Mouse (Mus musculus): Measurements from ENCODE around the gene Kmt2e. TPM values are rescaled to one million over a fixed set of nuclear protein-coding genes. Genes with fewer than 3 reads are reported as not detected.

Gene Kmt2e
- total and polyA plus RNA-seq, 2 experiments from 2014 or later, result 61.7 to 149 TPM

DNA sequence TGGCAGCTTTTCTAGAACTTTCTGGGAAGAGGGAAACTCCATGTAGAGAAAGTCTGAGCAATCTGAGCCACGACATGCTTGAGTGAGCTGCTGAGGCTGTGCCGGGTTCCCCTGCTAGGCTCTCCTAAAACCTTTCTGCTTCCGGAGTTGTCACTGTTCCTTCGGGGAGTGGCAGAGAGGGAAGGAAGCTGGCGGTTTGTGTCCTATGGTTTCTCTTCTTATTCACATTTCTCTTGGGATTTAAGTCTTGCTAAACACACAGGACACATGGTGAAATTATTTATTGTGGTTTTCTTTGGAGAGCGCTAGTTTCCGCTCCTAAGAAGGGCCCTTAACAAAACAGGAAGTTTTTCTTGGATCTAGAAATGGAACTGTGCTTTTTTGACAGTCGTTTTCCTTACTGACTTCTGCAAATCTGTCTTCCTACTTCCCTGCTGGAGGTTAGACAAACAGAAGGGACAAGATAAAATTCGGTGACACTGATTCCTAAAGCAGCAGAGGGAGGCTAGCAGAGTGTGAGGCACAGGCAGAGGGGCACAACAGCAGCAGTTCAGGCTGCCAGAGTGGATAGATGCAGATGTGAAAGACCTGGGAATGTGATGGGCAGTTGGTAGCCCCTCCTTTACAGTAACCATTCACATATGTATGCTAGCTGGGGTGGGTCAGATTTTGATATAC, 24.1 kb upstream of the Kmt2e start:
- H3K9ac ChIP-seq, result no peak overlapping the region
- H3K36me3 ChIP-seq (ENCODE audit: insufficient read depth), result no peaks in the 10 kb centered on the region
- ATAC-seq, result no peak
- H3K4me2 ChIP-seq (ENCODE audit: low read depth), result no peak overlapping the region
- H3K9me3 ChIP-seq (ENCODE audit: low read length), result no peaks in the 10 kb centered on the region
- TF ChIP-seq CTCF (IDR thresholded peaks at IDR 0.05; ENCODE audit: low read depth), result no peak
- H3K4me3 ChIP-seq (ENCODE audit: low read depth, low read length), result no peak overlapping the region
- no peaks in the 10 kb centered on the region for H3K27me3 ChIP-seq (ENCODE audit: insufficient read depth, low read length)
- WGBS, result 65% methylated on average over 9 of the region's 9 CpGs
- no peak for DNase-seq
- H3K27ac ChIP-seq (ENCODE audit: low read depth, low read length), result no peak overlapping the region
- peaks cover 20% of the 10 kb centered on the region for H3K4me1 ChIP-seq (ENCODE audit: insufficient read depth)

DNA sequence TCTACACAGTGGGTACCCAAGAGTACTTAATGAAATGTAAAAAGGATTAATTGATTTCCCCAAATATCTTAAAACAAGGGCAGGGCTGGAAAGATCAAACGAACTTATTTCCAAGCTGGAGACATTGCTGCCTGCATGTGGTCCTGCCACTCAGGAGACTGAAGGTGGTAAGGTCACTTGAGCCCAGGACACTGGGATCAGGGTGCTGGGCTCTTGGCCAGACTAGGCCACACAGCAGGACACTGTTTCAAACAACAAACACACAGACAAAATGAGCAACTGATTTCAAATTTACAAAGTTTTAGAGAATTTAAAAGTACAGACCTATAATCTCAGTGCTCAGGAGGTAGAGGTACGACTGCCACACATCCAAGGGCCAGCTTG, 23.5 kb upstream of the Kmt2e start:
- DNase-seq, result no peak
- H3K4me3 ChIP-seq (ENCODE audit: low read depth, low read length), result no peak overlapping the region
- no peaks in the 10 kb centered on the region for H3K9me3 ChIP-seq (ENCODE audit: low read length)
- no peaks in the 10 kb centered on the region for H3K27me3 ChIP-seq (ENCODE audit: insufficient read depth, low read length)
- no peak overlapping the region for H3K4me2 ChIP-seq (ENCODE audit: low read depth)
- ATAC-seq, result no peak
- TF ChIP-seq CTCF (IDR thresholded peaks at IDR 0.05; ENCODE audit: low read depth), result no peak
- H3K36me3 ChIP-seq (ENCODE audit: insufficient read depth), result no peaks in the 10 kb centered on the region
- H3K9ac ChIP-seq, result no peak overlapping the region
- WGBS, result 63% methylated on average over 2 of the region's 2 CpGs
- H3K4me1 ChIP-seq (ENCODE audit: insufficient read depth), result peaks cover 25% of the 10 kb centered on the region
- H3K27ac ChIP-seq (ENCODE audit: low read depth, low read length), result no peak overlapping the region

DNA sequence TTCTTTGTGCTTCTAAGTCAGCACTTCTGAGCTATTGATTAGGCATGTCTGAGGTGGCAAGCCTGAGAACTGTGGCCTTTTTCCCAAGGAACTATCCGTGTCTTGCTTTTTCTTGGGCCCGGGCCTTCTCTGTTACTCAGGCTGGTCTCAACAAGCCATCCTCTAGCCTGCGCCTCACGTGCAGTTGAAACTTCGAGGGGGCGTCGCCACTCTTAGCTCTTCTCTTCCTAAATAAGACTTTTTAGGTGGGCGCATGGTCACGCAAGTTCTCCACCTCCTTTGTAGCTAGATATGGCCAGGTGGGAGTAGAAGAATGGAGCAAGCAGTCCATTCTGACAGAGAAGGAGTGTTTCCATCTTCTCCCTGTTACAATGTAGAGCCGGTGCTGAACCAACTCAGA, 22.6 kb upstream of the Kmt2e start:
- Histone ChIP-seq H3K36me3 (ENCODE audit: insufficient read depth) (no peaks in the 10 kb centered on the region), H3K4me1 (ENCODE audit: insufficient read depth) (peaks cover 25% of the 10 kb centered on the region), H3K4me2 (ENCODE audit: low read depth) (no peak overlapping the region), H3K9me3 (ENCODE audit: low read length) (no peaks in the 10 kb centered on the region), H3K27me3 (ENCODE audit: insufficient read depth, low read length) (no peaks in the 10 kb centered on the region), H3K9ac (no peak overlapping the region), H3K27ac (ENCODE audit: low read depth, low read length) (no peak overlapping the region), H3K4me3 (ENCODE audit: low read depth, low read length) (no peak overlapping the region)
- 91% methylated on average over 10 of the region's 10 CpGs for WGBS
- no peak for DNase-seq
- no peak for TF ChIP-seq CTCF (IDR thresholded peaks at IDR 0.05; ENCODE audit: low read depth)
- ATAC-seq, result no peak

GRCm38 (mm10) chr5:23412247-23412948, 21.8 kb upstream of the Kmt2e start:
- Histone ChIP-seq H3K4me2 (ENCODE audit: low read depth) (no peak overlapping the region), H3K9me3 (ENCODE audit: low read length) (no peaks in the 10 kb centered on the region), H3K4me1 (ENCODE audit: insufficient read depth) (peaks cover 29% of the 10 kb centered on the region), H3K27me3 (ENCODE audit: insufficient read depth, low read length) (no peaks in the 10 kb centered on the region), H3K36me3 (ENCODE audit: insufficient read depth) (no peaks in the 10 kb centered on the region), H3K27ac (ENCODE audit: low read depth, low read length) (0 out of 2 replicates have a peak overlapping the region, but pooled peaks have one; percentile 71), H3K4me3 (ENCODE audit: low read depth, low read length) (no peak overlapping the region), H3K9ac (no peak overlapping the region)
- no peak for ATAC-seq
- TF ChIP-seq CTCF (IDR thresholded peaks at IDR 0.05; ENCODE audit: low read depth), result no peak
- no peak for DNase-seq
- WGBS, result 82% methylated on average over 5 of the region's 5 CpGs

GRCm38 (mm10) chr5:23413058-23413457, 21.2 kb upstream of the Kmt2e start:
- no peaks in the 10 kb centered on the region for H3K36me3 ChIP-seq (ENCODE audit: insufficient read depth)
- WGBS, result 18% methylated on average over 4 of the region's 4 CpGs
- no peaks in the 10 kb centered on the region for H3K9me3 ChIP-seq (ENCODE audit: low read length)
- peak overlapping the region; percentile 71 for H3K27ac ChIP-seq (ENCODE audit: low read depth, low read length)
- TF ChIP-seq CTCF (IDR thresholded peaks at IDR 0.05; ENCODE audit: low read depth), result no peak
- DNase-seq (no peak), ATAC-seq (no peak)
- H3K4me2 ChIP-seq (ENCODE audit: low read depth), result no peak overlapping the region
- no peaks in the 10 kb centered on the region for H3K27me3 ChIP-seq (ENCODE audit: insufficient read depth, low read length)
- no peak overlapping the region for H3K9ac ChIP-seq
- H3K4me1 ChIP-seq (ENCODE audit: insufficient read depth), result peaks cover 35% of the 10 kb centered on the region
- no peak overlapping the region for H3K4me3 ChIP-seq (ENCODE audit: low read depth, low read length)

DNA sequence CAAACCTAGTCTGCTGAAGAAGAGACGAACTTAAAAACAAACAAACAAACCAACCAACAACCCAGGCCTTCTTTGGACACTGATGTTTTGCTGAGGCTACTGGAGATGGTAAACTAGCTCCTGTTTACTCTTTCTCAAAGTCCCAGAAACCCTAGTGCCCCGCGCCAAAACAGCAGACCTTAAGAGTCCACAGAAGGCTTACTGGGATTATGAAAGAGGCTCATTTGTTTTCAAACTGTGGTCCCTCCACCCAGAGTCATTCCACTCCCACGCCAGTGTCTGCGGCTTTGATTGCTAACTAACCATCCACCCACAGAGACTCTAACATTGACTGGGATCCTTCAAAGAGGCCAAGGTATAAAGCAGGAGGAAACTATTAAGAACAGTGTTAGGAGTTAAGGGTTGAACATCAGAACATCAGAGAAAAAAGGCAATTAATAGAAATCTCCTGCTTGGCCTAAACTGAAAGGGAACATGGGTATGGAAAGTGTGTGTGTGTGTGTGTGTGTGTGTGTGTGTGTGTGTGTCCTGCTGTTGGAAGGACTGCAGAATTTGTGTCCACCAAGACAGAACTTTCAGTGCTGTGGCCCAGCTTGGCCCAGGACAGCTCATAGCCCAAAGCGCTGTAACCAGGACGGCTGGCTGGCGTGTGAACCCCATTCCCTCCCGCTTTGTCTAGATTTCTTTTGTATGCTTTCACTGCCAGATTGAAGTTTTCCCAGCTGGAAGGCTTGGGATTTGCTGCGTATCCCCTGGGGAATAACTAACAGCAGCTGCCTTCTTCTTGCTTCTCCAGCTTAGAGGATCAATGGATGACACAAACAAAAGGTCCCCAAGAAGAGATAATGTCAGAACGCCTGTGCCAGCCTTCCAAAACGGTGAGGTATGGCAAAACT, 20.4 kb upstream of the Kmt2e start:
- Histone ChIP-seq H3K36me3 (ENCODE audit: insufficient read depth) (no peaks in the 10 kb centered on the region), H3K4me2 (ENCODE audit: low read depth) (0 out of 2 replicates have a peak overlapping the region, but pooled peaks have one; percentile 2), H3K27me3 (ENCODE audit: insufficient read depth, low read length) (no peaks in the 10 kb centered on the region), H3K9me3 (ENCODE audit: low read length) (no peaks in the 10 kb centered on the region), H3K4me3 (ENCODE audit: low read depth, low read length) (no peak overlapping the region), H3K9ac (no peak overlapping the region), H3K4me1 (ENCODE audit: insufficient read depth) (peaks cover 35% of the 10 kb centered on the region), H3K27ac (ENCODE audit: low read depth, low read length) (peak overlapping the region; percentile 71)
- TF ChIP-seq CTCF (IDR thresholded peaks at IDR 0.05; ENCODE audit: low read depth), result no peak
- DNase-seq (peak; percentile 75), ATAC-seq (peak; percentile 45)
- 9% methylated on average over 12 of the region's 12 CpGs for whole genome bisulfite sequencing
